Mouse (Mus musculus) embryo, embryonic 10.5 days (tissue): ENCODE measurements around the gene Kdf1.

Experiments
- DNase-seq: peaks from one replicate; pipeline ENCODE4 v3.0.0-alpha.2; 2015; ENCODE audit warnings: low spot score

Gene Kdf1

DNA sequence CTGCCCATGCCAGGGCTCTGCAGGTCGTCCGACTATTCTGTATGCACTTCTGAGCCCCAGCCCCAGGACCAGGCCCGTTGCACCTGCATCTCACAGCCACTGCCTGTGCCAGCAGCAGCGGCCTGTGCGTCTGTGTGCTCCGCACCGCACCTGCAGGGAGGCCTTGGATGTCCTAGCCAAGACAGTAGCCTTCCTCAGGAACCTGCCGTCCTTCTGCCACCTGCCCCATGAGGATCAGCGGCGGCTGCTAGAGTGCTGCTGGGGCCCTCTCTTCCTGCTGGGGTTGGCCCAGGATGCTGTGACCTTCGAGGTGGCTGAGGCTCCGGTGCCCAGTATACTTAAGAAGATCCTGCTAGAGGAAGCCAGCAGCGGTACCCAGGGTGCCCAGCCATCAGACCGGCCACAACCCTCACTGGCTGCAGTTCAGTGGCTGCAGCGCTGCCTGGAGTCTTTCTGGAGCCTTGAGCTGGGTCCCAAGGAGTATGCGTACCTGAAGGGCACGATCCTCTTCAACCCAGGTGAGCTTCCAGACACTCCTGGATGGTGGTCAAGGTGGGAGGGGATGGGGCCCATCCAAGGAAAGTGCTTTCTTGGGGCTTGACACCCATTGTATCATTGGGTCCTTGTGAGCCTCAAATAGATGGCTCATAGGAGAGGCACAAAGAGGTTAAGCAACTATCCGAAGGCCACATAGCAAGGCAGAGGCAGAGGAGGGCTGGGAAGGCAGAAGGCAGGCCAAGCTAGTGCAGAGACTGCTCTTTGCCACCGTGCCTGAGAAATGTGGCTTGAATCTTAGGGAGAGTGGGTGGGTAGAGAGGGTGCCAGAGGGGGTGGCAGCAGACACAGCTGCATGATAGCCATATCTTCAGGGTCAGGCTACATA is 34.9 kb downstream of the Kdf1 start:
- no peak for DNase-seq

DNA sequence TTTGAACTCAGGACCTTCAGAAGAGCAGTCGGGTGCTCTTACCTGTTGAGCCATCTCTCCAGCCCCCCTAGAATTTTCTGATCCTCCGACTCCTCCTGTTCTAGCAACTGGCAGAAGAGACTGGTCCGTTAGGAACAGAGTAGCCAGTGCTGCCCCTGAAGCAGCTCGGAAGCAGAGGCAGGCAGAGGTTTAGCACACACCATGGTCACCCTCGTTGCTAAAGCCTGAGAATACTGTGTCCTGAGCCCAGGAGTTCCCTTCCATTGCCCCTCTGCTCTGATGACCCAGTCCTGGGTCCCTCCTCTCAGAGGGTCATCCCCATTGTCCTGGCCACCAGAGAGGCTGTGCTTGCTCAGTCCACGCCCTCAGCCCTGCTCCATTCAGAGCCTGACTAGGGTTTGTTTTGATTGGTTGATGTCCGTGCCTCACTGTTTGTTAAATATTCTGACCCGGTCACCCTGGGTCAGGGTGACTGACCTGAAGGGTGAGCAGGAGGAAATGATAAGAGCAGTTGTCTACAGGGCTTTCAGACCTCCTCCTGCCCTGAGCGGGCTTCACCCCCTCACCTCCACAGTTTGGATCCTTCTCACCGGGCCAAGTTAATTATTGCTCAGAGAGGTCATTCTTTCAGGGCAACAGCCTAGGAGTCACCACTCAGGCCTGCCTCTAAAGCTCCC is 38.4 kb downstream of the Kdf1 start:
- DNase-seq, result peak; percentile 51

DNA sequence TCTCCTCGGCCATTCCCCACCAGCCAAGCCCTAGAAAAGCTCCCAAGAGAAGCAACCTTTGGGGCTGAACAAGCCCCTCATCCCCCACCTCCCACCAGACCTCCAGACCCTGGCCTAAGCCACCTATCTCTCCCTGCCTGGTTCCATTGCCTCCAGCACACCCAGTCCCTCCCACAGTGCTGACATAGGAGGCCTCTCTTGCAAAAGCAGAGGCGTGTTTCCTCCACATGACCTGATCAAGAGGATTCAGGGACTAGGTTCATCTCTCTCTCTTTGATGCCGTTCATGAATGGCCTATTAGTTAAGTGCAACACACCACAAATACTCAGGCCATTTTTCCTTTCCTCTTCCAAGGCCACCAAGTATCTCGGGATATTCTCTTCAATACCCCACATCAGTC is 41.1 kb downstream of the Kdf1 start:
- no peak for DNase-seq

DNA sequence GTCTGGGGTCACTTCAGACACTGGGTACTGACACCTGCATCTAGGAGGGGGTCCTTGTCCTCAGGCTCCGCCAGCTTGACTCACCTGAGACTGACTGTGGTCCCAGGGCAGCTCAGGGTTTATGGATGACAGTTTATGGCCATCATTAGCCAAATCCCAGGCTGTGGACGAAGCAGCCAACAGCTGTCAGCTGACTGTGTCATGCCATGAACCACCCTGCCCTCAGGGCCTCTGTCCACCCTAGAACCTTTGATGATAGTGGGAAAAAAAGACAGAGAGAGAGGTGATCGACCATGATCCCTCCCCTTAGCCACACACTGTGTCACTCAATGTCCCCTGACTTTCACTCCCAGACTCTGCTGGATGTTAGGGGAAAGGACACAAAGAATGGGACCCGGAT is 42.9 kb downstream of the Kdf1 start:
- no peak for DNase-seq

DNA sequence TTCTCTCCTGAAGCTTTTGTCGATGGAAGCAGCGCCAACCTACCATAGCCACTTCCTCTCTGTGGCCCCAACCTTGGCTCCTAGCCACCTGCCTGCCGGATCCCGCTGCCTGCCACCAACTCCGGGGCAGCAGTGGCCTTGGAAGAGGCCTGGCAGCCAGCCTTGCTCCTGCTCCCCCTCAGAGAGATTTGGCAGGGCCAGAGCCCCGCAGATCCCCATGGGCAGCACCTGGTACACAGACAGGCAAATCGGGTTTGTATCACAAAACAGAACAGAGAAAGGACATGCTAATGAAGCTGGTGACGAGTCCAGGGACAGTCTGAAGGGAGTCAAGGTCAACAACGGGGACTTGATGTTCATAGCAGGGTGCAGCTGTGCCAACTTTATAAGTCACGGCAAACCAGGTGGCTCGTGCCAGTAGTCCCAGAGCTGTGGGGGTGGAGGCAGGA is 44.4 kb downstream of the Kdf1 start:
- DNase-seq, result no peak

DNA sequence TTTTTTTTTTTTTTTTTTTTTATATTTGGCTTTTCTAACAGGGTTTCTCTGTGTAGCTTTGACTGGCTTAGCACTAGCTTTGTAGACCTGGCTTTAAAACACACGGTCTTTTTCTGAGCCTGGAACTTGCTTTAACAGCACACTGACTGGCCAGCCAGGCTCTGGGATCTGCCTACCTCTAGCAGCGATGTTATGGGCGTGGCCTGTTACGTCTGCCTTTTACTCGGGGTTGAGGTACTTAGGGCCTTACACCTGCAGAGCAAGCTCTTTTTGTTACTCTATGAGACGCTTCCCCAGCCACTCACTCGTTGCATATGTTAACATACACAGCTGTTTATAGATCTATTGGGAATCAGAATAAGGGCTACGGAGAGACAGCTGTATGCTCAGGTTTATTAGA is 48.5 kb downstream of the Kdf1 start:
- no peak for DNase-seq

DNA sequence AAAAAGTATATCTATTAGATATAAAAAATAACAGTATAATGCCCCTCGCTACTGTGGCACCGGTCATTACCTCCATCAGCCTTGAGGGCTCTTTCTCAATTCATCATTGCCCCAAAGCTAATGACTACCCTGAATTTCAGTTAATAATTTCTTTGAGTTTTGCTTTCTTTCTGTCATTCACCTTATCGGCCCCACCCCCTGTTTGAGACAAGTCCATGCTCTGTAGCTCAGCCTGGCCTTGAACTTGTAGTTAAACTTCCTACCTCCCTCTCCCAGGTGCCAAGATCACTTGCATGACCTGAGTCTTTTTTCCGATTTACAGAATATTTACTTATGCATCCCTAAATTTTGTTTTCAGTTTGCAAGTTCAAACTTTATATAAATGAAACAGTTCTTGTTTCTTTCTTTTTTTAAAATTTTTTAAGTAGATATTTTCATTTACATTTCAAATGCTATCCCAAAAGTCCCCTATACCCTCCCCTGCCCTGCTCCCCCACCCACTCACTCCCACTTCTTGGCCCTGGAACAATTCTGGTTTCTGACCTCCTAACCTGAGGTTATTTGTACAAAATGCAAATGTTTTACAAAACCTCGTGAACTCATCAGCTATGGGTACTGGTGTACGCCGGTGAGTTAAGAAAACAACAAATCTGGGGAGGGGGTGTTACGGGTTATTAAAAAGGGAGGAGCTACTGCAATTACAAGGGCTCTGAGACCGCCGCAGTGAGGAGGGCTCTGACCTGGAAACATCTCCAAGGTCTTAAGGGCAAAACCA is 50.7 kb downstream of the Kdf1 start:
- DNase-seq, result no peak

DNA sequence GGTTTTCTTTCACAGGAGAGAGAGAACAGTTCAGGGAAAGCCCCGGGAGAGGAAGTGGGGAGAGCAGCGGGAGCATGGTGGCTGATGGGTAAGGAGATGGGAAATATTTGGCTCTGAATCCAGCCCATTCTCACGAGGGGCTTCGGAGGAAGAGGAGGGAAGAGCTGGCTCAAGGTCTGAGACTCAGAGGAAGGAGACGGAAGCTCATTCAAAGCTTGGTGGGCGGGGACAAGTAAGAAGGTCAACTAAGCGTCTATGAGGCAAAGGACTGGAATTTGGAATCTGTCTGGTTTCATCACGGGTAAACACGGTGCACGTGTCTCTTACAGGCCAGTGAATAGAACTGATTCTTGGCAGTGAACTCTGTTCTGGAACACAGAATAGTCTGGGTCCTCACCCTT is 51.3 kb downstream of the Kdf1 start:
- no peak for DNase-seq

DNA sequence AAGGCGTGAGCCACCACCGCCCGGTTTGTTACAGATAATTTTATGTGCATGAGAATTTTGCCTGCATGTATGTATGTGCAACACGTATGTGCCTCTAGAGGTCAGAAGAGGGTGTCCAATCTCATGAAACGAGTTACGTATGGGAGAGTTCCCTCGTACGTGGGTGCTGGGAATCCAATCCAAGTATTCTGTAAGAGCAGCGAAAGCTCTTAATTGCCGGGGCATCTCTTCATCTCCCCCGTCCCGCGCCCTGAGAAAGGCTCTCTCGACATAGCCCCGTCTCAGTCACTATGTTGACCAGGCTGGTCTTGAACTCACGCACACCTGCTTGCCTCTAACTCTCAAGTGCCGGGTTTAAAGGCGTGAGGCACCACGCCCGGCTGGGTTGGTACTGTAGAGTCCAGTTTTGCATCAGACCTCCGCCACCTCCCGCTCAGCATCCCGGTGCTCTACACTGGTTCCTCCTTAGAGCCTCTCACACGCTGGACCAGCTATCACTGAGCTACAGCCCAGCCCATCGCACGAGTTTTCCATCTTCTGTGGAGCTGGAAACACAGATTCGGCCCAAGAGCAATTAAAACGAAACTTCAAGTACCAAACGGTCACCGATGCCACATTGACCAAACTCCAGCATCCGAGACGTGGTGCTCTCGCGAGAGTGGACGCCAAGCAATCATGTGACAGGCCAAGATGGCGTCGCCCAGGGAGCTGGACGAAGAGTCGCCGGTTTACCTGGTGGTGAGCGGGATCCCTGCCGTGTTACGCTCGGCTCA is 55.5 kb downstream of the Kdf1 start, which contains the start of gene Gpatch3:
TSS of gene Gpatch3 (plus strand) at position 676 of the 773 bp plus-strand sequence.
- DNase-seq, result peak; percentile 97

DNA sequence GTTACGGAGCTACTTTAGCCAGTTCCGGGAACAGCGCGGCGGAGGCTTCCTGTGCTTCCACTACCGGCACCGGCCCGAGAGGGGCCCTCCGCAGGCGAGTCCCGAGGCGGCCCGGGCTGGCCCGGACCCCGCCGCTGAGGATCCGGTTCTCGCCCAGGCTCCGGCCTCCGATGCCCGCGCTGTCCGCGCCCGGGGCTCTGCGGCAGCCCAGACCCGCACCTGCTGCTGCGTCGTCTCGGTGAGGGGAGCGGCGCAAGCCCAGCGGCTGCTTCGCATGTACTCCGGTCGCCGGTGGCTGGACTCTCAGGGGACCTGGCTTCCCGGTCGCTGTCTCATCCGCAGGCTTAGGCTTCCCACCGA is 56.1 kb downstream of the Kdf1 start:
- DNase-seq, result no peak

DNA sequence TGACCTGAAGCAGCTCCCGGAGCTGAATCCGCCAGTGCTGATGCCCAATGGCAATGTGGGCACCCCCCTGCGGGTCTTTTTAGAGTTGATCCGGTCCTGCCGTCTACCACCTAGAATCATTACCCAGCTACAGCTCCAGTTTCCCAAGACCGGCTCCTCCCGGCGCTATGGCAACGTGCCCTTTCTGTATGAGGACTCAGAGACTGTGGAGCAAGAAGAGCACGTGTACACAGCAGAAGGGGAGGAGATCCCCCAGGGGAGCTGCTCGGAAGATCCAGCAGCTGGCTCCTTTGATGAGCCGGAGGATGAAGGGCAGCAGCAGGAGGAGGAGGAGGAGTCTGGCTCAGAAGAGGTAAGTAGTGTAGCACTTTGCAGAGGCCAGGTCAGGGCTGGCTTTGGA is 59.2 kb downstream of the Kdf1 start:
- no peak for DNase-seq
